Mouse (Mus musculus): ENCODE data around the gene Rora. TPM values are rescaled to one million over a fixed set of nuclear protein-coding genes. Genes with fewer than 3 reads are reported as not detected.

The Rora gene
- polyA plus RNA-seq, 1 experiment = 4.7 TPM

GRCm38 (mm10) chr9:68873838-68874237 lies 220.3 kb downstream of the Rora start:
- no peaks in the 10 kb centered on the region for H3K4me1 ChIP-seq (replicated peaks; ENCODE audit: control insufficient read depth, insufficient read depth, low read length)
- H3K4me3 ChIP-seq (ENCODE audit: control insufficient read depth, insufficient read depth, low read length) = no peak overlapping the region
- TF ChIP-seq CTCF (IDR thresholded peaks at IDR 0.05; ENCODE audit: borderline replicate concordance, control insufficient read depth, extremely low read depth, insufficient read depth, low read length, poor library complexity) (no peak), POLR2A (IDR thresholded peaks at IDR 0.05; ENCODE audit: control insufficient read depth, extremely low read depth, insufficient read depth, low read length, poor library complexity) (no peak)
- H3K36me3 ChIP-seq (ENCODE audit: control insufficient read depth, insufficient read depth, low read length) = no peaks in the 10 kb centered on the region
- DNase-seq = no peak
- H3K27ac ChIP-seq (ENCODE audit: control insufficient read depth, insufficient read depth, low read length) = no peak overlapping the region
- no peaks in the 10 kb centered on the region for H3K27me3 ChIP-seq (ENCODE audit: control insufficient read depth, insufficient read depth, low read length)
- 91% methylated on average over 4 of the region's 4 CpGs for WGBS

- no peaks in the 10 kb centered on the region for H3K27me3 ChIP-seq (ENCODE audit: control insufficient read depth, insufficient read depth, low read length)
Measured at GRCm38 (mm10) chr9:68874544-68874943, 221.0 kb downstream of the Rora start.

GRCm38 (mm10) chr9:68875791-68876190 lies 222.2 kb downstream of the Rora start:
- Histone ChIP-seq H3K27ac (ENCODE audit: control insufficient read depth, insufficient read depth, low read length) (no peak overlapping the region), H3K4me3 (ENCODE audit: control insufficient read depth, insufficient read depth, low read length) (no peak overlapping the region), H3K27me3 (ENCODE audit: control insufficient read depth, insufficient read depth, low read length) (no peaks in the 10 kb centered on the region), H3K4me1 (replicated peaks; ENCODE audit: control insufficient read depth, insufficient read depth, low read length) (no peaks in the 10 kb centered on the region), H3K36me3 (ENCODE audit: control insufficient read depth, insufficient read depth, low read length) (no peaks in the 10 kb centered on the region)
- TF ChIP-seq POLR2A (IDR thresholded peaks at IDR 0.05; ENCODE audit: control insufficient read depth, extremely low read depth, insufficient read depth, low read length, poor library complexity) (no peak), CTCF (IDR thresholded peaks at IDR 0.05; ENCODE audit: borderline replicate concordance, control insufficient read depth, extremely low read depth, insufficient read depth, low read length, poor library complexity) (no peak)
- no peak for DNase-seq
- WGBS = 96% methylated on average over 2 of the region's 2 CpGs

More at GRCm38 (mm10) chr9:68874544-68874943, 221.0 kb downstream of the Rora start:
- WGBS = 98% methylated on average over 2 of the region's 2 CpGs
- Histone ChIP-seq H3K4me3 (ENCODE audit: control insufficient read depth, insufficient read depth, low read length) (no peak overlapping the region), H3K4me1 (replicated peaks; ENCODE audit: control insufficient read depth, insufficient read depth, low read length) (no peaks in the 10 kb centered on the region), H3K27ac (ENCODE audit: control insufficient read depth, insufficient read depth, low read length) (no peak overlapping the region), H3K36me3 (ENCODE audit: control insufficient read depth, insufficient read depth, low read length) (no peaks in the 10 kb centered on the region)
- no peak for DNase-seq
- TF ChIP-seq CTCF (IDR thresholded peaks at IDR 0.05; ENCODE audit: borderline replicate concordance, control insufficient read depth, extremely low read depth, insufficient read depth, low read length, poor library complexity) = no peak
- no peak for TF ChIP-seq POLR2A (IDR thresholded peaks at IDR 0.05; ENCODE audit: control insufficient read depth, extremely low read depth, insufficient read depth, low read length, poor library complexity)

- H3K27ac ChIP-seq (ENCODE audit: control insufficient read depth, insufficient read depth, low read length) = no peak overlapping the region
- 53% methylated on average over 2 of the region's 2 CpGs for WGBS
- DNase-seq = no peak
- no peaks in the 10 kb centered on the region for H3K36me3 ChIP-seq (ENCODE audit: control insufficient read depth, insufficient read depth, low read length)
- H3K4me1 ChIP-seq (replicated peaks; ENCODE audit: control insufficient read depth, insufficient read depth, low read length) = no peaks in the 10 kb centered on the region
- TF ChIP-seq POLR2A (IDR thresholded peaks at IDR 0.05; ENCODE audit: control insufficient read depth, extremely low read depth, insufficient read depth, low read length, poor library complexity) = no peak
- no peak for TF ChIP-seq CTCF (IDR thresholded peaks at IDR 0.05; ENCODE audit: borderline replicate concordance, control insufficient read depth, extremely low read depth, insufficient read depth, low read length, poor library complexity)
- H3K4me3 ChIP-seq (ENCODE audit: control insufficient read depth, insufficient read depth, low read length) = no peak overlapping the region
- no peaks in the 10 kb centered on the region for H3K27me3 ChIP-seq (ENCODE audit: control insufficient read depth, insufficient read depth, low read length)
Measured at GRCm38 (mm10) chr9:68876289-68876688, 222.7 kb downstream of the Rora start.

- H3K4me3 ChIP-seq (ENCODE audit: control insufficient read depth, insufficient read depth, low read length) = no peak overlapping the region
- 90% methylated on average over 6 of the region's 6 CpGs for WGBS
- no peak for DNase-seq
- no peaks in the 10 kb centered on the region for H3K36me3 ChIP-seq (ENCODE audit: control insufficient read depth, insufficient read depth, low read length)
- H3K27ac ChIP-seq (ENCODE audit: control insufficient read depth, insufficient read depth, low read length) = no peak overlapping the region
- peaks cover 10% of the 10 kb centered on the region for H3K4me1 ChIP-seq (replicated peaks; ENCODE audit: control insufficient read depth, insufficient read depth, low read length)
- no peaks in the 10 kb centered on the region for H3K27me3 ChIP-seq (ENCODE audit: control insufficient read depth, insufficient read depth, low read length)
- no peak for TF ChIP-seq CTCF (IDR thresholded peaks at IDR 0.05; ENCODE audit: borderline replicate concordance, control insufficient read depth, extremely low read depth, insufficient read depth, low read length, poor library complexity)
- no peak for TF ChIP-seq POLR2A (IDR thresholded peaks at IDR 0.05; ENCODE audit: control insufficient read depth, extremely low read depth, insufficient read depth, low read length, poor library complexity)
Measured at GRCm38 (mm10) chr9:68881896-68882295, 228.3 kb downstream of the Rora start.

DNA sequence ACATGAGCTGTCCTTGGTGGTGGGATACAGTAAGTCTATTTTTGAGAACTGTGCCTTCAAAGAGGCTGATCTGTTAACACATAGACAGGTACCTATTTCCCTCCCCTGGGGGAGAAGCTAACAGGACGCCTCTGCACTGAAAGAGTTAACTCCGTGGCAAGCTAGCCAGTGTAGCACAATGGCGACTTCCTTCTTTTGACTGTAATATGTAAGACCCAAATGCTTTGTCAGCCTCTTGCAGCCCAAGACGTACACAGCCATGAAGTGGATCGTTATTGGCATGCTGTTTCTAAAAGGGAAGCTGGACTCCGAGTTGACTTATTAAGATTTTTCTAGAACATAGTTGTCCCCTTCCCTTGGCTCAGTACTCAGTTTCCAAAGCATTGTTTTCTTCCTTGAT lies 229.4 kb downstream of the Rora start:
- H3K4me3 ChIP-seq (ENCODE audit: control insufficient read depth, insufficient read depth, low read length) = no peak overlapping the region
- no peak overlapping the region for H3K27ac ChIP-seq (ENCODE audit: control insufficient read depth, insufficient read depth, low read length)
- 36% methylated on average over 6 of the region's 6 CpGs for WGBS
- TF ChIP-seq CTCF (IDR thresholded peaks at IDR 0.05; ENCODE audit: borderline replicate concordance, control insufficient read depth, extremely low read depth, insufficient read depth, low read length, poor library complexity) (no peak), POLR2A (IDR thresholded peaks at IDR 0.05; ENCODE audit: control insufficient read depth, extremely low read depth, insufficient read depth, low read length, poor library complexity) (no peak)
- peaks cover 10% of the 10 kb centered on the region for H3K4me1 ChIP-seq (replicated peaks; ENCODE audit: control insufficient read depth, insufficient read depth, low read length)
- no peaks in the 10 kb centered on the region for H3K27me3 ChIP-seq (ENCODE audit: control insufficient read depth, insufficient read depth, low read length)
- H3K36me3 ChIP-seq (ENCODE audit: control insufficient read depth, insufficient read depth, low read length) = no peaks in the 10 kb centered on the region
- DNase-seq = no peak

DNA sequence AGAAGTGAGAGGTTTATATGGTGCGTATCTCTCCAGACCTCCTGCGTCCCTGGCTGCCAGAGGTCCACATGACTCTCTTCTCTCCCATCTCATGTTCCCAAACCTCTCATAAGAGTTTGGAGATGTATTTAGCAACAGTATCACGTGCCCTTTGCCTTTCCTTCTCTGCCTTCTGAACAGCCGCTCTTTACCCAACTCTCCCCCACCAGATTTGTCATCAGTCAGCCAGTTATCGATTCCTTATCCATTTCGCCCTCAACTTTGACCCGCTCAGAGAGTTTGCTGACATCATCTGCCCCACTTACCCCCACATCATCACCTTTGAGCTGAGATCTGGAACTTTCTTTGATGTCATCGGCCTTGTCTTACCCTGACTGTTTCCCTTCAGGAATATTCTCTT lies 230.1 kb downstream of the Rora start:
- Histone ChIP-seq H3K27ac (ENCODE audit: control insufficient read depth, insufficient read depth, low read length) (no peak overlapping the region), H3K4me1 (replicated peaks; ENCODE audit: control insufficient read depth, insufficient read depth, low read length) (peaks cover 15% of the 10 kb centered on the region), H3K4me3 (ENCODE audit: control insufficient read depth, insufficient read depth, low read length) (no peak overlapping the region), H3K27me3 (ENCODE audit: control insufficient read depth, insufficient read depth, low read length) (no peaks in the 10 kb centered on the region), H3K36me3 (ENCODE audit: control insufficient read depth, insufficient read depth, low read length) (no peaks in the 10 kb centered on the region)
- WGBS = 95% methylated on average over 8 of the region's 8 CpGs
- DNase-seq = no peak
- no peak for TF ChIP-seq CTCF (IDR thresholded peaks at IDR 0.05; ENCODE audit: borderline replicate concordance, control insufficient read depth, extremely low read depth, insufficient read depth, low read length, poor library complexity)

All from thymus, adult 2 months (tissue).